Mouse (Mus musculus): Measurements from ENCODE around the gene Lrp2bp.

Lrp2bp gene

DNA sequence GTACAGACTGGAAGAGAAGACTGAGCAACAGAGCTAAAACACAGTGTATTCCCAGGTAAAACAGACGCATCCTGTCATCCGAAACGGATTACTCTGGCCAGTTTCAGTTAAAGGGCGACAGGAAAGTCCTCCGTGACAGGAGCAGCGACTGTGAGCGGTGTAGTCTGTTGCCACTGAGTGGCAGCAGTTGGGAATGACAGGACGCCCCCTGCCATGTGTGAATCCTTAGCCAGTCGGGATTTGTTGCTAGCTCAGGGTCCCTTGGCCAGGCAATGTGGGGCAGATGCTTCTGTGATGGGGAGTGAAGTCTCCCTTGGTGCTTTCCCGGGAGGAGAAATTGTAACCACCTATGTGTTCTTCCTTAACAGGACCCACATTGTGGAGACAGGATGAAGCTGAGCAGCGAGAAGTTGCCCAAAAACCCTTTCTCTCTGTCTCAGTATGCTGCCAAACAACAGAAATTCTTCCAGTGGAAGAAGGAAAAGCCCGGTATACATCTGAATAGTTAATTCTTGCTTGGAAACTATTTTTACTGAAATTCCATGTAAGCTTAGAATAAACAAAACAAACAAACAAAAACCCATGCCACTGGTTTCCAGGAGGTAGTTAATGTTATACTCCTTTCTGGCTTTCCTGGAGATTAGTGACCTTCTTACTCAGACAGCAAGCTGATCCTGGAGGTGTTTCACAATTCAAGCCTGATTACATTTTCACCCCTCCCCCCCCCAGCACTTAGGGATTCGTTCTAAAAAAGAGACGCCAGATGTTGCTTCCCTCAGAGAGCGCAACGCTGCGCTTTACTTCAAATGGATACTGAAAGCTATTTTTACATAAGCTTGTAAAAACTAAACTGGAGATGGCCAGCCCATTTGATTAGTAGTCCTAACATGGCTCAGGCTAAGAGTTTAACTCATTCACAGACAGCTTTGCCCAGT is 11.9 kb downstream of the Lrp2bp start:
- TF ChIP-seq POU5F1 (IDR thresholded peaks at IDR 0.05; ENCODE audit: borderline replicate concordance, low read length) (no peak), CTCF (conservative IDR thresholded peaks at IDR 0.05; ENCODE audit: low read length) (peak; percentile 11; the same call in 1 of the 2 replicates)

DNA sequence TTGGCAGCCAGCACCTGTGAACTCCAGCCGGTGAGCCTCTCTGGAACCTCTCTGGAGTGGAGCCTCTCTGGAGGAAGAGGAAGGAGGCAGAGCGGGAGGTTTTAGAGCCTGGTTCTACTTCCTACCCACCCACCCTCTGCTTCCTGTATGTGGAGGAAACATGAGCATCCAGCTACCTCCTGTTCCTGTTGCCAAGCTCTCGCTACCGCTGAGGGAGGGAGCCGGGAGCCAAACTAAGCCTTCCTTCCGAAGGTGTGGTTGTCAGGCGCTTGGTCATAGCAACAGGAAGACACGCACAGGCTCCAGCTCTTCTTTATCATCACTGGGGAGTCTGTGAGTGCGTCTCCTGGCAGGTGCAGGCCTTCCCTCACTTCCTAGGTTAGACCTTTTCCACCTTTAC is 23.1 kb downstream of the Lrp2bp start:
- peaks cover 9% of the 10 kb centered on the region; the same call in 1 of the 2 replicates for H3K9me3 ChIP-seq (ENCODE audit: low read length)
- H3K27me3 ChIP-seq (ENCODE audit: insufficient read depth, low read length): no peaks in the 10 kb centered on the region
- H3K4me3 ChIP-seq (replicated peaks; ENCODE audit: low read length): no peak overlapping the region
- no peaks in the 10 kb centered on the region for H3K4me1 ChIP-seq (replicated peaks; ENCODE audit: low read depth, low read length)
- TF ChIP-seq POU5F1 (IDR thresholded peaks at IDR 0.05; ENCODE audit: borderline replicate concordance, low read length): no peak
- no peaks in the 10 kb centered on the region for H3K36me3 ChIP-seq (ENCODE audit: insufficient read depth, low read length)

More for the DNA sequence above, 11.9 kb downstream of the Lrp2bp start:
- Histone ChIP-seq H3K36me3 (ENCODE audit: insufficient read depth, low read length) (no peaks in the 10 kb centered on the region), H3K4me3 (replicated peaks; ENCODE audit: low read length) (no peak overlapping the region), H3K4me1 (replicated peaks; ENCODE audit: low read depth, low read length) (peaks cover 7% of the 10 kb centered on the region; the same call in 1 of the 2 replicates), H3K9me3 (ENCODE audit: low read length) (no peaks in the 10 kb centered on the region), H3K27me3 (ENCODE audit: insufficient read depth, low read length) (no peaks in the 10 kb centered on the region)

- no peak for TF ChIP-seq CTCF (conservative IDR thresholded peaks at IDR 0.05; ENCODE audit: low read length)
- no peak for TF ChIP-seq NANOG (IDR thresholded peaks at IDR 0.05; ENCODE audit: borderline replicate concordance, low read length)
- TF ChIP-seq POU5F1 (IDR thresholded peaks at IDR 0.05; ENCODE audit: borderline replicate concordance, low read length): no peak
- H3K4me1 ChIP-seq (replicated peaks; ENCODE audit: low read depth, low read length): no peaks in the 10 kb centered on the region
- no peaks in the 10 kb centered on the region for H3K27me3 ChIP-seq (ENCODE audit: insufficient read depth, low read length)
These were observed 23.7 kb downstream of the Lrp2bp start for GRCm38 (mm10) chr8:46022758-46023157.

GRCm38 (mm10) chr8:46024392-46024791 is 25.3 kb downstream of the Lrp2bp start:
- Histone ChIP-seq H3K9me3 (ENCODE audit: low read length) (peaks cover 9% of the 10 kb centered on the region; the same call in 1 of the 2 replicates), H3K36me3 (ENCODE audit: insufficient read depth, low read length) (no peaks in the 10 kb centered on the region), H3K27me3 (ENCODE audit: insufficient read depth, low read length) (no peaks in the 10 kb centered on the region), H3K4me1 (replicated peaks; ENCODE audit: low read depth, low read length) (no peaks in the 10 kb centered on the region), H3K4me3 (replicated peaks; ENCODE audit: low read length) (no peak overlapping the region)
- TF ChIP-seq POU5F1 (IDR thresholded peaks at IDR 0.05; ENCODE audit: borderline replicate concordance, low read length) (no peak), NANOG (IDR thresholded peaks at IDR 0.05; ENCODE audit: borderline replicate concordance, low read length) (no peak), CTCF (conservative IDR thresholded peaks at IDR 0.05; ENCODE audit: low read length) (no peak)

More at GRCm38 (mm10) chr8:46022758-46023157, 23.7 kb downstream of the Lrp2bp start:
- Histone ChIP-seq H3K4me3 (replicated peaks; ENCODE audit: low read length) (no peak overlapping the region), H3K9me3 (ENCODE audit: low read length) (peaks cover 9% of the 10 kb centered on the region; the same call in 1 of the 2 replicates), H3K36me3 (ENCODE audit: insufficient read depth, low read length) (no peaks in the 10 kb centered on the region)

DNA sequence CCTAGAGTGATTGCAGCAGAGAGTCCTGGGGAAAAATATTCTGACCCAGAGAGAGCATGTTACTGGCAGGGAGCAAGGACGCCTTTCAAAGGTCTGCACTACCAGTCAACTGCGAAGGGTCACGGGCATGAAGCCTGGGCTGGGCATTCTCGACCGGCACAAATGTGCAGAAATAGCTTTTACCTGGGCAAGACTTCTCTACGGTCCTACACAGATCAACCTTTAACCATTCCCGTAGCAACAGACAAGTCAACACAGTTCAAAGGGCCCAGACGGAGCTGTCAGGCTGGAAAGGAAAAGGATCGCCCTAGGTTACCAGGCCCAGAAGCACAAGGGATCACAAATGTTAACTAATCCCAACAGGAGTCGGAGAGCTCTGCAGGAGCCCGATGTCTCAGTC is 37.1 kb downstream of the Lrp2bp start:
- no peaks in the 10 kb centered on the region for H3K4me1 ChIP-seq (replicated peaks; ENCODE audit: low read depth, low read length)
- no peaks in the 10 kb centered on the region for H3K36me3 ChIP-seq (ENCODE audit: insufficient read depth, low read length)
- H3K9me3 ChIP-seq (ENCODE audit: low read length): no peaks in the 10 kb centered on the region
- no peaks in the 10 kb centered on the region for H3K27me3 ChIP-seq (ENCODE audit: insufficient read depth, low read length)
- TF ChIP-seq CTCF (conservative IDR thresholded peaks at IDR 0.05; ENCODE audit: low read length): no peak
- TF ChIP-seq POU5F1 (IDR thresholded peaks at IDR 0.05; ENCODE audit: borderline replicate concordance, low read length): no peak
- TF ChIP-seq NANOG (IDR thresholded peaks at IDR 0.05; ENCODE audit: borderline replicate concordance, low read length): no peak
- H3K4me3 ChIP-seq (replicated peaks; ENCODE audit: low read length): no peak overlapping the region

DNA sequence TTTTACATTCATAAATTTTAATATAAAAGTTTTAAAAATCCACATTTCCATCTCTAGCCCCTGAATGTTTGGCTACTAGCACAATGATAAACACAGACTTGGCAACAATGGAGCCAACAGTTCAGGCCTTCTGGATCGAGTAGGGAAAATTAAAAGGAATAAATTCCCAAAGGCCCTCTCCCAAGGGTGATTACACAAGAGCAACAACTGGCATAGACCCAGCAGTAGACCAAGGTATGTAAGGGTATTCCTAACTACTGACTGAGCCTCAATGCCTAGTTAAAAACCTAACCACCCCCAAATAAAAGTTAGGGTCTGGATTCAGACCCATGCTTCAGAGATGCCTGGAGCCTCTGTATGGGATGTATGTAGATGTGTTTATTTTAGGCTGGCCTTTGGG is 40.6 kb downstream of the Lrp2bp start:
- Histone ChIP-seq H3K27me3 (ENCODE audit: insufficient read depth, low read length) (no peaks in the 10 kb centered on the region), H3K36me3 (ENCODE audit: insufficient read depth, low read length) (no peaks in the 10 kb centered on the region), H3K4me1 (replicated peaks; ENCODE audit: low read depth, low read length) (no peaks in the 10 kb centered on the region), H3K9me3 (ENCODE audit: low read length) (no peaks in the 10 kb centered on the region), H3K4me3 (replicated peaks; ENCODE audit: low read length) (no peak overlapping the region)
- TF ChIP-seq NANOG (IDR thresholded peaks at IDR 0.05; ENCODE audit: borderline replicate concordance, low read length): no peak
- TF ChIP-seq POU5F1 (IDR thresholded peaks at IDR 0.05; ENCODE audit: borderline replicate concordance, low read length): no peak
- no peak for TF ChIP-seq CTCF (conservative IDR thresholded peaks at IDR 0.05; ENCODE audit: low read length)

DNA sequence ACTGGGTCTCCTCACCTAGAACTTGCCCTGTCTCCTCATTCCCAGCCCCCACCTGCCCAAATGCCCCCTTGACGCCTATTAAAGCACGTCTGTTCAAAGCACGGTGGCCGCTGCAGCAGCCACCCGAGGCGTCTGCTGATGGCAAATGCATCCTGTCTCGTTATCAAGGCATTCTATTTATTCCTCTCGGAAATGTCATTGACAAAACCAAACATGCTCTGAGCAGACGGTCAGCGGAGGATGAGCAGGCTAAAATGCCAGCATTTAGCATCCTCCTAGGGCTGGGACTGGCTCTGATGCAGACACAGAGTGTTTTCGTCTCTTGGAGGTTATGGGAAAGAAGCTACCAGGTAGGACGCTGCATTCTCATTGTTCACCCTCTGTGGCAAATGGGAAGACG is 41.2 kb downstream of the Lrp2bp start:
- Histone ChIP-seq H3K4me1 (replicated peaks; ENCODE audit: low read depth, low read length) (no peaks in the 10 kb centered on the region), H3K27me3 (ENCODE audit: insufficient read depth, low read length) (no peaks in the 10 kb centered on the region), H3K36me3 (ENCODE audit: insufficient read depth, low read length) (no peaks in the 10 kb centered on the region), H3K9me3 (ENCODE audit: low read length) (no peaks in the 10 kb centered on the region), H3K4me3 (replicated peaks; ENCODE audit: low read length) (no peak overlapping the region)
- TF ChIP-seq POU5F1 (IDR thresholded peaks at IDR 0.05; ENCODE audit: borderline replicate concordance, low read length) (no peak), CTCF (conservative IDR thresholded peaks at IDR 0.05; ENCODE audit: low read length) (no peak), NANOG (IDR thresholded peaks at IDR 0.05; ENCODE audit: borderline replicate concordance, low read length) (no peak)

DNA sequence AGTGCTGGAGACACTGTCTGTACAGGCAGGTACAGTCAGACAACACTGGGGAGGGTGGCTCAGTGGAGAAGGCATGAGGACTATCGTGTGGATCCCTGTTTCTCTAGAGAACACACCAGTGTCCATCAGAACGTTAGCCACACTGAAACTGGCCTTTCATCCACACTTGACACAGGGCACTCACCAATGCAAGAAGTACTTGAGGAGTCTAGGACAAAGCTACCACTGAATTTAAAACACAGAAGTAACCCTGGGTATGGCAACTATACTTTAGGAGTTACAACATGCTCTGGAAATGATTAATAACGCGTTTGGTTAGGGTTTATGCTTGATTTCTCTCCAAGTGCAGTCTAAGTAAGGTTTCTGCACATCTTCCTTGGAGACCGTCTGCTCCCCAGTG is 73.7 kb downstream of the Lrp2bp start:
- Histone ChIP-seq H3K4me1 (replicated peaks; ENCODE audit: low read depth, low read length) (no peaks in the 10 kb centered on the region), H3K9me3 (ENCODE audit: low read length) (no peaks in the 10 kb centered on the region), H3K27me3 (ENCODE audit: insufficient read depth, low read length) (no peaks in the 10 kb centered on the region), H3K36me3 (ENCODE audit: insufficient read depth, low read length) (no peaks in the 10 kb centered on the region), H3K4me3 (replicated peaks; ENCODE audit: low read length) (no peak overlapping the region)
- TF ChIP-seq POU5F1 (IDR thresholded peaks at IDR 0.05; ENCODE audit: borderline replicate concordance, low read length): no peak
- no peak for TF ChIP-seq NANOG (IDR thresholded peaks at IDR 0.05; ENCODE audit: borderline replicate concordance, low read length)
- no peak for TF ChIP-seq CTCF (conservative IDR thresholded peaks at IDR 0.05; ENCODE audit: low read length)
